Mouse (Mus musculus) cerebellum, adult 9-10 months (tissue): ENCODE data around the gene Gnat2.
A peak's percentile ranks its signal among the peaks of the same experiment; 100 is the strongest.

ENCODE experiments used
- DNase-seq: peaks from one replicate; pipeline ENCODE4 v3.0.0; 2022

Gene Gnat2

DNA sequence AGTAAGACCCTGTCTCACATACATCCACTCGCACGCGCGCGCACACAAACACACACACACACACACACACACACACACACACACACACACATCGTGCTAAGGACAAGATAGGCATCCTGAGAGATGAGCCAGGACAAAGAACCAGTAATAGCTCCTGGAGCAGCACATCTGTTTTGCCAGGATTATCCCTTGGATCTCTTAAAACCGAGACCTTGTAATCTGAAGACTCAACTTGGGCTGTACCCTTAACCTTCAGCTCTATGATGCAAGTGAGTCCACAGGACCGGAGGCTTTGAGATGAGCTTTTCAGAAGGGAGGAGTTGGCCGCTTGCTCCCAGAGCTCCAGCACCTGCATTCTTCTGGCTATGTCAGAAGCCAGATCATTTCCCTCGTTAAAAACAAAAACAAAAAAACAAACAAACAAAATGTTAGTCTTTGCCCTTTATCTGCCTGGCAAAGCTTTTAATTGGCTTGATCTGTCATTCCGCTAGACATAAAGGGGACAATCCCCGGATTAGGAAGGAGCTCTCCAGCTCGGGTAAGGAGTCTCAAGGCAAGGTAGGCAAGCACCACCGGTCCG, at the start of gene Gnat2:
Gnat2 (plus strand) TSS at position 254 of the 580 bp plus-strand sequence.
- DNase-seq, result no peak

DNA sequence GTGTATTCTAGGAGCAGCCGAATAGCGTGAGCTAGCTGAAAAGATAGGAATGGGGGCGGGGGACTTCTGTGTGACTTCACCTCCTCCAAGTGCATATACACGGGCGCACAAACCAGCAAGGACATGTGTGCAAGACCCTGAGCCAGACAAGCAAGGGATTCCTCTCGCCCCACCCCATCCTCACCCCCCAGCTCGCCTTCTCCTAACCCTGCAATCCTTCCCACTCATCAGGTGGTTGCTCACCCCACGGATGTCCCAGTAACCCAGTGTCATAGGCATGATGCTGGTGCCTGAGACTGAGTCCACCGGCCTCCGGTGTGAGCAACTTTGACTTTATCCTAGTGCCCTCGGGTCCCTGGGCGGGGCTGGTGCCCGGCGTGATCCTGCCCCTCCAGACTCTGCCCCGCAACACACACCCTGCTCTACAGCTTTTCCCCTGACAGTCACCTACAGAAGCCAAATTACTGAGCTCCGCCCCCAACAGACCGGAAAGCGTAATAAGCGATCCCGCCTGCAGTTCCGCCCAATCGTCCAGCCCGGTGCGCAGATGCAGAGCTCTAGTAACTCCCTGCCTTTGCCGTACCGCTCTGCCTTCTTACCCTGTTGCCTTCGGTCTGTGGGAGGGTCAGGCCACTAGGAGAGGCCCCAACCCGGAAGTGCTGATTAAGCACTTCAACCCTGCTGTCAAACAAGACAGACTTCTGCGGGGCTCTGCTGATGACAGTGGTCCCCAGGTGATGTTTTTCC, 48.0 kb upstream of the Gnat2 start, which contains the start of gene Gstm4:
Gstm4 (minus strand) TSS at position 501 of the 747 bp plus-strand sequence.
- peak; percentile 86 for DNase-seq

DNA sequence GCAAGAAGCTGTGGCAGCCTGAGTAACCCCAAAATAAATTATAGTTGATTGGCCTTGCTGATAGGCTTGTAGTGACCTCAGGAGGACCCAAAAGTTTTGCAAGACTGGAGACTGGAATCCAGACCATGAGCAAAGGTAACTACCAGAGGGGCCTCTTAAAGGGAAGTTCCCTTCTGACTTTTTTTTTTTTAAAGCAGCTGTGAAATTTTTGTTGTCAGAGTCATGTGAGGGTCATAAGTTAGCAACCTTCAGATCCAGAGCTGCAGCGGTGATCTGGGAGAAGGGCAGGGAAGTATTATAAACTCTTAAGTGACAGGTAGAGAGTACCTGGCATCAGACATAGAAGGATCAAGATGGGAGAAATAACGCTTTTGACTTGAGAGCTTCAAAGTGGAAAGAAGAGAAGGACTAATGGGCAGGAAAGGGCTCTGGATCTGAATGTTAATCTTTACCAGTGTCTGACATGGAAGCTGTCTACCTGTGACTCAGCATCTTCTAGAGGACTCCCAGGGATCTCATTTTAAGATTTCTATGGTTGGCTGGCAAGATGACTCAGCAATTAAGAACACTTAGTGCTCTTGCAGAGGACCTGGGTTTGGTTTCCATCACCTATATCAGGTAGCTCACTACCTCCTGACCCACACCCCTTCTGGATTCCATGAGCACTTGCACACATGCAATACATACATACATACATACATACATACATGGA, 45.5 kb upstream of the Gnat2 start:
- no peak for DNase-seq

DNA sequence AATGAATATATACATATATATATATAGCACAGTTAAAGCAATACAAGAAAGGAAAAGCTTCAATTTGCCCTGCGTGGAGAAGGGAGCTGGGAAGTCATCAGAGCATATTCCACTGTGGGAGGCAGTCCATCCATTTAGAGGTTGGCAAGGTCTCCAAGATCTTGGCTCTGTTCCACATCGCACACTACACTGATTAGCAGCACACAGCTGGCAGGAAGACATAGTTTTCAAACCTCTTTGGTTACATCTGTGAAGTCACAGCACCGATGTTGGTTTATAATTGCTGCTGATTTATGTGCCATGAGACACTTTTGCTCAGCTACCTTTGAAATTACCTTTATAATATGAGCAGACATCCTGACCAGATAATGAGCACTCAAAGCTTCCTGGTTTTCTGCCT, 44.3 kb upstream of the Gnat2 start:
- no peak for DNase-seq

DNA sequence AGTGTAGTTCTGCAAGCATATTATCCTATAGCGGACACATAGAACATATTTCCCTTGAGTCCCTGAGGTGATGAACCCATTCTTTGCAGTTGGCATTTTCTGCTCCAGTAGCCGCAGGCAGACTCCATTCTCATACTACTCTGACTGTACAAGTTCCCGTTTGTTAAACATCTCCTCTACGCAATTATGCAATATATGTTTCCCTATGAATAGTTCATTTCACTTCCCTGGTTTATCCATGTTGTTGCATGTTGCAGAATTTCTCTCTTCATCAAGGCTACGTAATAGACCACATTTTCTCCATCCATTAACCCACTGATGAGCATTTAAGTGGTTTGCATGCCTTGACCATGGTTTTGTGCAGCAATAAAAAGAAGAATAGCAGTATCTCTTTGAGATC, 42.1 kb upstream of the Gnat2 start:
- DNase-seq, result no peak

DNA sequence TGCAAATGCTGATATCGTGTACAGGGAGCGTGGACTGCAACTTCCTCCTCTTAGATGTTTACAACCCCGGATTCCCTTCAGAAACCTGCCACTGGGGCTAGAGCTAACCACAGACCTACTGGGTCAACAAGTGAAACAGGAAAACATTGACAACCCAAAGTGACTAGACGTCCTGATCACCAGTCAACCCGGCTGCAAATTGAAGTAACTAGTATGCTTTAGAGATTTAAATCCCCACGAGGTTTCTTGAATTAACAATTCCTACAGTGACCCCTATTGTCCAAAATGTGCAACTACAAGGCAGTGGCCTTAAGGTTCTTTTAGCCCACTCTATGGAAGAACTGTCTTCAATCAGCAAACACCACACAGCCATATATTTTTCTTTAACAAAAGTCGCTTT, 31.2 kb upstream of the Gnat2 start:
- peak; percentile 63 for DNase-seq

DNA sequence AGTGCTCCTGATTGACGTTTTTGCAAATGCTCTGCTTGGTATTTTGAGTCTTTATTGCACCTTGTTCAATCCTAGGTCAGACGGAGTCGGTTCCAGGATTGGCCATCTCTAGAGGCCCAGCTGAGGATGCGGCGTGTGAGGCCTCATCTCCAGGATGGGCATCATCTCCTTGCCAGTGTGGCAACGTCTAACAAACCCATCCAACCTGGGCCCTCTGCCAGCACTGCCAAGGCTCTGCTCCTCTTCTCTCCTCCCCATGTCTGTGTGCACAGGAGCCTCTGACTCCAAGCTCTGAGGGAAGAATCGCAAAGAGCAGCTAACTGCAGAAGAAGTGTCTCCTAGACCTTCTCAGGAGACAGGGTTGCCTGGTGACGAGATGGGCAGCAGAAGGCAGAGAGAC, 29.9 kb upstream of the Gnat2 start:
- DNase-seq, result no peak

DNA sequence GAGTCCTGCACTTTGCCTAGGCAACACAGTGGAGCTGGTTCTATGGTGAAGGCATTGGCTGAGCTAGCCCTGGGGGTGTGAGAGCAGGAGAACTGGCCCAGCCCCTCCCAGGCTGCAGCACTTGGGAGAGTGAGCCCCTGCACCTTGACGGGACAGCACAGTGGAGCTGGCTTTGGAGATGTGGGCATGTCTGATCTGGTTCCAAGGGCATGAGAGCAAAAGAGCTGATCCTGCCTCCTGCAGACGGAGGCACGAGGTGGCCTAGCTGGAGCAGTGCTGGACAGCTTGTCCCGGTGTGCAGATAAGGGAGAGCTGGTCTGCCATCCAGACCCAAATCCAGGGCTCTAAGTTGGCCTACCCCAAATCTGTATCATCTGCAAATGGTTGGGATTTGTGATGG, 27.9 kb upstream of the Gnat2 start:
- DNase-seq, result no peak

DNA sequence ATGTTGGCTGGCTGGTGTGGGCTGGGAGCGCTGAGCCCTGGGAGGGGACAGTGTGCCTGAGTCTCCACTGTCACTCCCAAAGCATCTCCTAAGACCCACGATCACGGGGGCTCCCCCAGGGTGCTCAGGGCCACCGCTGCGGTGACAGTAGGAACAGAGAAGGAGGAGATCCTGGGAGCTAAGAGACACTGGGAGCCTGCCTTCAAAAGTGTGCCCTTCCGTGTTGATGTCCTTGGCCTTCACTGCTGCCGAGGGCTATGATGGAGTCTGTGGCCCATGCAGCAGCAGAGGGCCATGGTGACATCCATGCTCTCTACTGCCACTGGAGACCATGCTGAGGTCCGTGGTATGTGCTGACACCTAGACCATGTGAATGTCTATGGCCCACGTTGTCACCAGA, 27.0 kb upstream of the Gnat2 start:
- DNase-seq, result no peak

DNA sequence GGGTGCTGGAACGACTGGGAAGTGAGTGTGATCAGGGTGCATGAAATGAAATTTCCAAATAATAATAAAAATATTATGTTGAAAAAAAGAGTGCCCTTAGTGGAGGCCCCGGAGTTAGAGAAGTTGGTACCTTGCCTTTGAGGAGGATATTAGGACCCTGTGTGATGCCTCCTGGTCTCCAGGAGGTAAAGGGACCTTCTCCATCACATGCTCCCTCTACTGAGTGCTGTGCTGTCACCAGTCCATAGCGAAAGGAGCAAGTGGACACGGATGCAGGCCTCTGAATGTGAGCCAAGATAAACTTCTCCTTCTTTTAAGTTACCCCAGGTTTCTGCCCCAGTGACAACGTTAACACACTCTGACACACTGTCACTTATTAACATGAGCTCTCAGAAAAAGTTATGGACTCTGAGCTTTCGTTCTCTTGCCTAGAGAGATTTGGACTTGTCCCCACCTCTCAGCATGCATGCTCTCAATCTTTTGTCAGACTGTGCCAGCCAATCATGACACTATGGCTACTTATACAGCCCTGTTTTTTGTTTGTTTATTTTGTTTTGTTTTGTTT, 25.1 kb upstream of the Gnat2 start:
- DNase-seq, result no peak

DNA sequence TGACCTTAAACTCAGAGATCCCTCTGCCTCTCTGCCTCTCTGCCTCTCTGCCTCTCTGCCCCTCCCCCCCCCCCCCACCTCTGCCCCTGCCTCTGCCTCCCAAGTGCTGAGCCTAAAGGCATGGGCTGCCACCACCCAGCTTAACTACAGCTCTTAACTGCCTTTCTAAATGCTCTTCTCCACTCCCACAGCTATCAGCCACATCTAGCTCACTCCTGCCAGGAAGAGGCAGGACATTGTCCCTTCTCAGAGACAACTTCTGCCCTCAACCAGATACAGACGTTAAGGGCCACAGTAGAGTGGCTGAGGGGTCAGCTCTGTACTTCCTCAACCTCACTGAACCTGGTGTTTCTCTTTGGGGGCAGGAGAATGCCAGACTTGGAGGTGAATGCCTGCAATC, 23.8 kb upstream of the Gnat2 start:
- DNase-seq, result no peak

DNA sequence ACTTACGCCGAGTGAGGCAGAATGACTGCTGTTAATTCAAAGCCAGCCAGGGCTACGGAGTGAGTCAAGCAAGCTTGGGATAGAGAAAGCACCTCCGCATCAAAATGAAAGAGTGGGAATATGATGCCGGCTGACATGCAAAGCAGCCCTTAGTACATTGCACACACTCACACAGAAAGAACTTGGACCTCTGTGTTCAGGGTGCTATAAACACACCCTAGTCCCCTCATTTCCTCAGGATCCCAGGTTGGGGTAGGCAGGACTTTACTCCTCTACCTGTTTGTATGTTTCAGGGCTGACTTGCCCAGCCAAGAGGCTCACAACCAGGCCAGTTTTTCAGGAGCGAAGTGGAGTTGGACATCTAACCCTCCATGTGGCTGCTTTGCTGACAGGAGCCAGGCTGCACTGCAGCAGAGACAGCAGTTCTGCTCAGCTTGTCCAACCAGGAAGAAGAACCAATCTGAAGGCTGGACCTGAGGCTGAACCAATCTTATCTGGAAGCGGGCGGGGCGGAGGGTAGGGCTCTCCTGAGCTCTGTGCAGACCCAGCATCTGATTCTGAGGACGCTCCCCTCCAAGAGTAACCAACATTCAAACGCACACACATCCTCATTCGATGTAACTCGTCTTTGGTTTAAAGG, 23.2 kb upstream of the Gnat2 start:
- DNase-seq, result no peak

DNA sequence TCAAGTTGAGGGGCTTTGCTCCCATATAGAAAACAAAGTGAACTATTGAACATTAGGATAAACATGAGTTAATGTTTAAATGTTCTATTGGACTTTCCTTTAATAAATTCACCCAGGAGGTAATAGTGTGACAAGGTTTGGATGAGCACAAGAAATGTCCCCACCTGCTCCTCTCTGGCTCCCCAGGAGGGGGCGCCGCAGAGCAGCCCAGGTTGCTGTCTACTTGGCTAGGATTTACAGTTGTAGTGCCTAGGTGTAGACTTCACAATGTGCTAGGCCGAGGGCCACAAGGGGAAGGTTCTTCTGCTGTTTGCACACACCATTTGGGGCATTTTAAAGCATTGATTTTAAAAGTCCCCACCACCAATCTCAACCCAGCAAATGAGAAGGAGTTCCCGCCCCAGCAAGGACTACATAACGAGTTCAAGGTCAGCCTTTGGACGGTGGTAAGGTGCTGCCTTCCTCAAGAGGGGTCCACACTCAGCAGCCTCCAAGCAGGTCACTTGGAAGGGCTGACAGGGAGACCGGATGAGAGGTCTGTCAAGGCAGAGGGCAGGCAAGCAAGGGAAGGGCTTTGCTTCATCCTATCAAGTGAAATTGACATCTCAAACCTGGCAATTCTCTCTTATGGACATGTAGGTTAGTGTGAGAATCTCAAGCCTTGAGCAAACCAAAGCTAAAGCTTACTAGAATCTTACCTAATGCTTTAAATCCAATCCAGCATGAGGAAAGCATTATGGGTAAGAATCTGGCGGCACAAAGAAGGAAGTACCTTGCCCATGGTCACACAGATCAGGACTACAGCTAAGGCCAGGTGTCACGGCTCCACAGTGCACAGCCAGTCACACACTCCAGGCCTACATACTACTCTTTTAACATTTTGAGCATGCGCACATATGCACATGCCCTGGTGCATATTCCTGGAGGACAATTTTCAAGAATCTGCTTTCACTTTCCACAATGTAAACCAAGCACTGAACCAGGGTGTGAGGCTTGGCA, 22.0 kb upstream of the Gnat2 start:
- DNase-seq, result peak; percentile 77

DNA sequence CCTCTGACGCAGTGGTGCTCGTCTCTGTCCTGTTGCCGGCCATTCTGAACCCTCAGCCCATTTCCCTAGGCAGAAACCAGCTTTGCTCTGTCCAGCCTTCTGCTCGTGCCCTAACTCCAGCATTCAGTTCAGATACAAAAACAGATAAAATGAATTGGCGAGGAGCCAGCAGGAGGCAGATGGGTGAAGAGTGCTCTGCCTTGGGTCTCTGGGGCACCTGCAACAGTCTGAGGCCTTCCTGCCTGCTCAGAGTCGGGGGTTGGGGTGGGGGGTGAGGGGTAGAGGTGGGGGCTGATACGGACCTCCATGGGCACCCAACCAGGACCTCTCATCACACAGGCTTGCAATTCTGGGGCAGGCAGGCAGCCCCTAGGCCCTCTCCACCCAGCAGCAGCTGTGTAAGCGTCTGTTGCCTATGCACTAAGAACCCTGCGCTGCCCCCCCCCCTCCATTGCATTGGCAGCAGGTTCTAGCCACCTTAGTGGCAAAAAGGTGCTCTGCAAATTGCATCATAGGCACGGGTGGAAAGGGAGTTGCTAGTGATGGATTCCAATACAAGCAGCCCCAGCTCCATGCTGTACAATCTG, 19.5 kb upstream of the Gnat2 start:
- DNase-seq, result no peak

DNA sequence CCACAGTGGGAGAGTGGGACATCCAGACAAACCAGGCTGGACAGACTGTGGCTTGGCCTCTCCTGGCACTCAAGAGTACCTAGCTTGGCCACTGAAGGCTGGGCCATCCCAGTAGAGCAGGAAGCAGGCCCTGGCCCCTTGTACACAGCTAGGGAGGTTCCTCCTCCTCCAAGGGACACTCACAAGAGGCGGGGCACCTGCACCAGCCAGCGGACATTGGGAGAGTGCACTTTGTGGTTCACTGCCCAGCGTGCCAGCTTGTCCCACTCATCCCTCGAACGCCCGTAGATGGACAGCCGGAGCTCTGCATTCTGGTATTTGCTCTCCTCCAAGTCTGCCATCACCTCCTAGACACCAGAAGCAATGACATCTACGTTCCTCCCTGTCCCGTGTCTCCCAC, 15.8 kb upstream of the Gnat2 start:
- no peak for DNase-seq

DNA sequence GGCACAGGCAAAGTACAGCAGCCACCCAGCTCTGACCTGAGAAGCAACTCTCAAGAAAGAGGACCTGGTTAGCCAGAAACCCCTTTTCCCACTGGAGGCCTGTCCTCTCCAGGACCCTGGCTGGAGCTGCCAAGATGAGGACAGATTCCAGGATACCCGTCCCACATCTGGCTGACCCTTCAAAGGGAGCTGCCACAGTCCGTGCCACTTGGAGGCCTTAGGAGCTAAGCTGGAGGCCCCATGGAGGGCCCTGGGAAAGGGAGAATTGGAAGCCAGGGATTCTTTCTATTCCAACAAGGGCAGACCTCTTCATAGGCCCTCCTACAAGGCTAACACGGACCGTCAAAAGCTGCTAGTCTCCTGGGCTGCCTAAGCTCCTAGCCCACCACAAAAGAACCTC, 10.9 kb upstream of the Gnat2 start:
- DNase-seq, result no peak

DNA sequence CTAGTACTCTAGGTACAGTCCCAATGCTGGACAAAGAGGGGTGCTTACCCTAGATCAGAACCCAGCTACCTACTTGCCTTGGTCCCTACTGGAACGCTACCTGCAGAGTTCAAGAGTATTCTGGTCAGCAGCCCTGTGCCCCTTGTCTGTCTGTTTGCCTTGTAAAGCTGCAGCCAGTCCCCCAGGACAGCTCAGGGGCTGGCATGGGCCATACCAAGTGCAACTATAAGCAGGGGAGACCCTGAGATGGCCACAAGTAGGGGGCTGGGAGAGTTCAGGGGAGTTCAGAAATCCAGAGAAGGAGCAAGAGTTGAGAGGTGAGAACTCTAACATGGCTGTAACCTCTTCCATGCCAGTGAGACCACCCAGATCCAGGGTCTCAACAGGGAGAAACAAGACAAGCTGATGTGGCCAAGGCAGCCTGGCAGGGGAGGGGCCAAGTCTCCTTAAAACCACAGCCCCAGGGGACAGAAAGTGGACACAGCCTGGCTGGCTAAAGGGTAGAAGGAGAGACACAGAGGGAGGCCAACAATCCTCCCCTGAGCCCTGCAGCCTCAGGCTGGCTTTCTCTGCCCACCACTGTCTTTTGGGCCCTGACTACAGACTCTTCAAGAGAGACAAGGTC, 10.2 kb upstream of the Gnat2 start:
- no peak for DNase-seq

DNA sequence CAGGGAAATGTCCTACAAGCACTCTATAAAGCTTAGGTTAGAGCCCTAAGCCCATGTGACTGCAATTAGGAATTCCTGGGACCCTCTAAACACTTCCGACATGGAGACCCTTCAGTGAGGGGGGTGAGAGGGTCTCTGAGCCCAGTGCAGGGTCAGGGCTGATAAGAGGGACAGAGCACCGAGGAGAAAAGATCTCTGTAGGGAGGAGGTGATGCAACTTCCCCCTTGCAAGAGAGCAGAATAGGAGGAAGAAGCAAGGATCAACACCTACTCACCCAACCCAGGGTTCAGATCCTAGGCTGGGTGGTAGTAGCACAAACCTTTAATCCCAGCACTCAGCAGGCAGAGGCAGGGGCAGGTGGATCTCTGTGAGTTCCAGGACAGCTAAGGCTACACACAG, 9.4 kb upstream of the Gnat2 start:
- no peak for DNase-seq

DNA sequence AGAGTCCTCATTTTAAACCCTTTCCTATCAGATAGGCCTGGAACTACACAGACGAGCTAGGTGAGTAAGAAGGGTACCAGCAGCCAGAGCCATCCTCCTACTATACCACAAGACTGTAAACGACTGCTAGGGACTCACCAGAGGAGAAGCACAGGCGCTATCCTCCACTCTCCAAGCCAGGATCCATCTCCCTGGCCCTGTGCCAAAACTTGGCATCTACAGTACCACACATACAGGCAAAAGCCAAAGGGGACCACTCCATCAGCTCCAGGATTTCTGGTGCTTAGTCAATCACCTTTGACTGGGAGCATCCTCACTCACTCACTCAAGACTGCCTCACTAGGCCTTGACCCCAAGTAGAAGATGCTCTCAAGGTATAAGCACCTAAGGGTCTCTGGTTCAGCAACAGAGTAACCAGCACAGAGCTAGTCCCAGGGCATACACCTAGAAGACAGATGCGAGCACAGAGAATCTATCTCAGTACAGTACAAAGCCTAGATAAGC, 8.6 kb upstream of the Gnat2 start:
- DNase-seq, result peak; percentile 63

DNA sequence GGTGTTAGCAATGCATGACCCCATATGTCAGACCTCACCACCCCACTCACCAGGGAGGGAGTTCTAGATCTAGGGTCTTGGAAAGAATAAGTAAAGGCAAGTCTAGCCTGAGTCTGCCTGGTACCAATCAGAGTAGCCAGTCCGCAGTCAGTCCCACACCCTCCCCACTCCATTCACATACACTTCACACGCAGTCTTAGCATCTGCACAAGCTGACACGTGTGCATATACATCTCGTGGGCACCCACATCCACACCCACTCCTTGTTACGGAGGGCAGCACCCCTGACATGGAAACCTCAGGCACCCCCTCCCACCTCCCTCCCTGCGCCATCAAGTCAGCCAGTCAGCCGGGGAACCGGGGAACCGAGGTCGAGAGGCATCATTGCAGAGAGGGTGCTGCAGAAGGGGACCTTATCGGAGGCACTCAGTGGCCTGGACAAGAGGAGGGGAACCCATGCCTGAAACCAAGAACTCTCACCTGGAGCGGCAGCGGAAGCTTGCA, 7.8 kb upstream of the Gnat2 start:
- no peak for DNase-seq

DNA sequence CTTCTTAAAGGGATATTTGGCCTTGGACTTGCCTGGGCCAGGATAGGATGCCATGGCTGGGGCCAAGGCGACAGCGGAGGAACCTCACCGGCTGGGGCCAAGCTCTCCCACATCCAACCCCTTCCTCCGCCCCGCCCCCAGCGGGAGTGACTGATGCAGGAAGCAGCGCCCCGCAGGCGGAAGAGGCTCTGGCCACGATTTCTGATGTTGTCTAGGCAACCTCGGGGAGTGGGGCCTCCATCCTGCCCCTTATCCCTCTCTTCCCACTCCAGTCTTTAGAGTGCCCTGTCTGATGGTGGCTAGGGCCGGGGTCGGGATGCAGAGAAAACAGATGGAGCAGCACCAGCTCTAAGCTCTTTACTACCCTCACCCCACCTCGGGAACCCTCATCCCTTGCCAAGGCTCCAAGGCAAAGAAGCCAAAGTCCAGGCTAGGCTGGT, 7.3 kb upstream of the Gnat2 start:
- DNase-seq, result peak; percentile 95
